Mouse (Mus musculus): Measurements from ENCODE around the gene Rasgef1b.

Rasgef1b gene

DNA sequence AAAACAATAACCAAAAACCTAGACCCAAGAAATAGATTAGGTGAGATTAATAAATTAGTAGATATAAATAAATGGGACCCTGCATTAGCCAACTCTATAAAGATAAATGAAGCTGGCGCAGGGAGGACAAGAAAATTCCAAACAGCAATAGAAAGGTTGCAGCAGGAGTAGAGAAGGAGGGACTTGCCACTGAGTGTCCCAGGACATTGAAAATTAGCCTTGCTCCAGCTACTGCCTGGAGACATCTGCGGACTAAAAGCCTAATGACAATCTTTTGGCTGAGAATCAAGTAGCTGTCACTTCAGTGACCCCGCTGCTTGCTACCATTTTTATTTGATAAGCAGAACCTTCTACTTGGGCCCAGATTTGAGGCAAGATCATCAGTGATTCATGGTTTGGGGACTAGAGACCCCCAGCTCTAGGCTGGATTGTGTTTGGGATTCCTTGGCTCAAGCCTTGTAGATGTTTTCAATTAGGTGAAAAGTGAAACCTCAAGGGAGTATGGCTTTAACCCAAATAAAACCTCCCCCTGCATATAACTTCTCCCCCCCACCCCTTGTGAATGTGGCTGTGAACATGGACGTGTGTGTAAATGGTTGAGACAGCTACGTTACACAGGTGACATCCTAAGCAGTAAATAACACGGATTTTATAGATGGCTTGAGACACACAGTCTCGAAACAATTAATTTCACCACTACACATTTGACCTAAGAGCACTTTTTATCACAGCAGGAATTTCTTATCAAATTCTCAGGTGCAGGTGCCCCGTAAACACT lies 554.1 kb downstream of the Rasgef1b start:
- DNase-seq = no peak

DNA sequence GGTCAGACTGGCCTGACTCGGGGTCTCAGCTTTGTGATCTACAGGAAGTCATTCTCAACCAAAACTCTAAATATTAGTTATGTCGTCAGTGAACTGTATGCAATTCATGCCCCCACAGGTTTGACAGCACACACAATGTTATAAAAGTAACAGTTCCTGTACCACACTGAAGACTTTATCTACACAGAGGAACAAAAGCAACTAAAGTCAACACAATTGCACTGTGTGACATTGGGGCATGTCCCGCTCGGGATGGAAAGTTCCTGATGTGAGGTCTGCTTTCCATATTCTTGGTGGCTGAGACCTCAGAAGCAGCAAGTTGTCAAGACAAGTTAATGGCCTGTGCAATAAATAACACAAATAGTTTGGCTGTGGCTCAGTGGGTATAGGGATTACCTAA lies 559.0 kb downstream of the Rasgef1b start:
- no peak for DNase-seq

DNA sequence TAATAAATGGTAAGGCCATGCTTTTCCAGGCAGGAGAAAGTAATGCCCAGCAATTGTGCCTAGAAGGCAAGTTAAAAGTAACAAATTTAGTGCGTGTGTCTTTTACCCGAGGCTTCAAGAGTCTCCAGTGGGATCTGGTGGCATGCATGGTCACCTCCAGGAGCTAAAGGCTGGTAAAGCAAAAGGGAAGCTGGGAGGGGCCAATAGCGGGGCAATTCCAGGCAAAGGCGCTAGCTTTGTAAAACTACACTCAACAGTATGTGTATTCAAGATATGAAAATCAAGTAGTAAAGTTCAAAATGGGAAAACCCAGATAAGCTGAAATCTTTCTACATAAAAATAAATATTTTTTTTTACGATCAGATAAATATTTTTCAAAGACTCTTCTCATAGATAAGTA lies 561.1 kb downstream of the Rasgef1b start:
- DNase-seq = no peak

Measured in cerebellum, adult 9-11 months (tissue).